Mouse (Mus musculus): ENCODE data around the gene Kazald1. TPM values are rescaled to one million over a fixed set of nuclear protein-coding genes. Genes with fewer than 3 reads are reported as not detected.

Gene Kazald1
- total RNA-seq (2014; rRNA removed; ENCODE audit: low replicate concordance) (0.35 and 21.7 TPM in 2 replicates), polyA plus RNA-seq (2015; fragmentation: Nextera tagmentation; extraction: Ambion mirVana) (10.3 and 14.1 TPM in 2 replicates)

GRCm38 (mm10) chr19:45074580-45075322 is at the start of gene Kazald1:
Gene Kazald1 (plus strand): TSS chr19:45075241.
- DNase-seq (ENCODE audit: low spot score) (peak; percentile 96), ATAC-seq (ENCODE audit: insufficient read depth, low read depth) (peak; percentile 86)
- Histone ChIP-seq H3K9me3 (replicated peaks; ENCODE audit: control insufficient read depth, low read length) (no peaks in the 10 kb centered on the region), H3K36me3 (replicated peaks; ENCODE audit: control insufficient read depth, insufficient read depth, low read length) (no peaks in the 10 kb centered on the region), H3K27ac (ENCODE audit: low read depth) (peak within 1 kb of the TSS; percentile 99), H3K4me1 (ENCODE audit: control insufficient read depth, insufficient read depth) (peaks cover 17% of the 10 kb centered on the region), H3K27me3 (ENCODE audit: control insufficient read depth, insufficient read depth, low read length) (peaks cover 27% of the 10 kb centered on the region), H3K4me2 (ENCODE audit: low read depth, low read length) (peak within 1 kb of the TSS; percentile 100), H3K9ac (replicated peaks; ENCODE audit: low read depth, low read length) (peak within 1 kb of the TSS; percentile 93), H3K4me3 (ENCODE audit: low read depth, low read length) (peak within 1 kb of the TSS; percentile 77)
- TF ChIP-seq CTCF (IDR thresholded peaks at IDR 0.05; ENCODE audit: low read depth) (no peak), EP300 (IDR thresholded peaks at IDR 0.05; ENCODE audit: low read depth) (peak; percentile 95)
- WGBS: under 1% methylated on average over 45 of the region's 45 CpGs

GRCm38 (mm10) chr19:45025937-45026568 is 49.0 kb upstream of the Kazald1 start:
- Histone ChIP-seq H3K9ac (replicated peaks; ENCODE audit: low read depth, low read length) (no peak overlapping the region), H3K4me1 (ENCODE audit: control insufficient read depth, insufficient read depth) (peaks cover 14% of the 10 kb centered on the region), H3K27me3 (ENCODE audit: control insufficient read depth, insufficient read depth, low read length) (no peaks in the 10 kb centered on the region), H3K36me3 (replicated peaks; ENCODE audit: control insufficient read depth, insufficient read depth, low read length) (peaks cover 49% of the 10 kb centered on the region), H3K27ac (ENCODE audit: low read depth) (no peak overlapping the region), H3K4me2 (ENCODE audit: low read depth, low read length) (no peak overlapping the region), H3K4me3 (ENCODE audit: low read depth, low read length) (no peak overlapping the region), H3K9me3 (replicated peaks; ENCODE audit: control insufficient read depth, low read length) (no peaks in the 10 kb centered on the region)
- DNase-seq (ENCODE audit: low spot score) (no peak), ATAC-seq (ENCODE audit: insufficient read depth, low read depth) (no peak)
- no peak for TF ChIP-seq EP300 (IDR thresholded peaks at IDR 0.05; ENCODE audit: low read depth)
- no peak for TF ChIP-seq CTCF (IDR thresholded peaks at IDR 0.05; ENCODE audit: low read depth)
- WGBS: 90% methylated on average over 37 of the region's 37 CpGs

- Histone ChIP-seq H3K9ac (replicated peaks; ENCODE audit: low read depth, low read length) (no peak overlapping the region), H3K27ac (ENCODE audit: low read depth) (peak overlapping the region; percentile 73), H3K4me1 (ENCODE audit: control insufficient read depth, insufficient read depth) (peaks cover 13% of the 10 kb centered on the region; the same call in 1 of the 2 replicates), H3K27me3 (ENCODE audit: control insufficient read depth, insufficient read depth, low read length) (no peaks in the 10 kb centered on the region), H3K4me2 (ENCODE audit: low read depth, low read length) (no peak overlapping the region), H3K4me3 (ENCODE audit: low read depth, low read length) (no peak overlapping the region), H3K36me3 (replicated peaks; ENCODE audit: control insufficient read depth, insufficient read depth, low read length) (peaks cover 49% of the 10 kb centered on the region), H3K9me3 (replicated peaks; ENCODE audit: control insufficient read depth, low read length) (no peaks in the 10 kb centered on the region)
- 48% methylated on average over 6 of the region's 6 CpGs for WGBS
- TF ChIP-seq CTCF (IDR thresholded peaks at IDR 0.05; ENCODE audit: low read depth): no peak
- peak; percentile 74; the same call in 1 of the 2 replicates for TF ChIP-seq EP300 (IDR thresholded peaks at IDR 0.05; ENCODE audit: low read depth)
- ATAC-seq (ENCODE audit: insufficient read depth, low read depth) (peak; percentile 37), DNase-seq (ENCODE audit: low spot score) (no peak)
Measured at GRCm38 (mm10) chr19:45026958-45027670, 47.9 kb upstream of the Kazald1 start.

DNA sequence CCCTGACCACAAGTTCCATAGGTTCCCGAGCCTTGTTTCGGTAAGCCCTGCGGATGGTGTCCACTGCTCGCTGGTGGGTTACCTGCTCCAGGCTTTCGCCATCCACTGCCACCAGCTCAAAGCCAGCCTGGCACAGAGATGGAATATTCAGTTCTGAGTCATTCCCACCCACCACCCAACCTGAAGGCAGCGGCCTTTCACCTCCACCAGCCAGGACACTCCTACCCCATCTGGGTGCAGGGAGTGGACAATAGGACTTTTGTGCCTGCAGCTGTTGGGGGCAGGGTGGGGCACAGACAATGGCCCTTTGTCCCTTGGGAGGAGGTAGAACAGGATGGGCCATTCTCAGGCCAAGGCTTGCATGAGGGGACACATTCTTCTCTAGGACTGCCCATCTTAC is 47.2 kb upstream of the Kazald1 start:
- WGBS: 89% methylated on average over 6 of the region's 6 CpGs
- ATAC-seq (ENCODE audit: insufficient read depth, low read depth): no peak
- H3K27ac ChIP-seq (ENCODE audit: low read depth): peak overlapping the region; percentile 73

DNA sequence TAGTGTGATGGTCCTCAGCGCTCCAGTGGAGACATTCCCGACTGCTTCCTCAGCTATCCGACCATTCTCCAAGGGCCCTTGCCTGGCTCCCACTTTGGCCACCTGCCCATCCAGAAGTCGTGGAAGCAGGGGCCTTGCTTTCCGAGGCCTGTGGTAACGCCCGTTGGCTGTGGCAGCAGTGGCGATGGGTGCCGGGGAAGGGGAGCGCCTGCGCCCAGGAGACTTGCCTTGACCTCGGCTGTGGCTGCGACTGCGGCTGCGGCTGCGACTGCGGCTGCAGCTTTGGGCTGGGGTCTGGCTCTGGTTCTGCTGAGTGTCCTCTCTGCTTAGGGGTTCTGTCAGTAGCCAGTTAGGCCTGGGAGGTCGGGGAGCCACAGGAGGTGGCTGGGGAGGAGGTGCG is 46.3 kb upstream of the Kazald1 start:
- Histone ChIP-seq H3K4me2 (ENCODE audit: low read depth, low read length) (no peak overlapping the region), H3K4me3 (ENCODE audit: low read depth, low read length) (no peak overlapping the region), H3K27me3 (ENCODE audit: control insufficient read depth, insufficient read depth, low read length) (no peaks in the 10 kb centered on the region), H3K36me3 (replicated peaks; ENCODE audit: control insufficient read depth, insufficient read depth, low read length) (peaks cover 39% of the 10 kb centered on the region), H3K4me1 (ENCODE audit: control insufficient read depth, insufficient read depth) (peaks cover 13% of the 10 kb centered on the region; the same call in 1 of the 2 replicates), H3K27ac (ENCODE audit: low read depth) (no peak overlapping the region), H3K9ac (replicated peaks; ENCODE audit: low read depth, low read length) (no peak overlapping the region; the same call in 1 of the 2 replicates), H3K9me3 (replicated peaks; ENCODE audit: control insufficient read depth, low read length) (no peaks in the 10 kb centered on the region)
- WGBS: 52% methylated on average over 17 of the region's 19 CpGs
- no peak for ATAC-seq (ENCODE audit: insufficient read depth, low read depth)
- DNase-seq (ENCODE audit: low spot score): no peak
- no peak for TF ChIP-seq CTCF (IDR thresholded peaks at IDR 0.05; ENCODE audit: low read depth)

More for the DNA sequence above, 47.2 kb upstream of the Kazald1 start:
- Histone ChIP-seq H3K9me3 (replicated peaks; ENCODE audit: control insufficient read depth, low read length) (no peaks in the 10 kb centered on the region), H3K27me3 (ENCODE audit: control insufficient read depth, insufficient read depth, low read length) (no peaks in the 10 kb centered on the region), H3K4me2 (ENCODE audit: low read depth, low read length) (no peak overlapping the region), H3K4me1 (ENCODE audit: control insufficient read depth, insufficient read depth) (peaks cover 13% of the 10 kb centered on the region; the same call in 1 of the 2 replicates), H3K4me3 (ENCODE audit: low read depth, low read length) (no peak overlapping the region), H3K36me3 (replicated peaks; ENCODE audit: control insufficient read depth, insufficient read depth, low read length) (peaks cover 44% of the 10 kb centered on the region), H3K9ac (replicated peaks; ENCODE audit: low read depth, low read length) (no peak overlapping the region)
- DNase-seq (ENCODE audit: low spot score): no peak
- no peak for TF ChIP-seq CTCF (IDR thresholded peaks at IDR 0.05; ENCODE audit: low read depth)
- TF ChIP-seq EP300 (IDR thresholded peaks at IDR 0.05; ENCODE audit: low read depth): no peak

Measured in heart, postnatal 0 days (tissue).